Mouse (Mus musculus): ENCODE results near the gene Sema3a. TPM values are rescaled to one million over a fixed set of nuclear protein-coding genes. Genes with fewer than 3 reads are reported as not detected.

Sema3a gene
- total RNA-seq, 4 experiments from 2014 or later, result 0.44 to 1.4 (median 0.79) TPM

- DNase-seq, result no peak
Observed at GRCm38 (mm10) chr5:13320138-13320537, 194.9 kb downstream of the Sema3a start.

DNA sequence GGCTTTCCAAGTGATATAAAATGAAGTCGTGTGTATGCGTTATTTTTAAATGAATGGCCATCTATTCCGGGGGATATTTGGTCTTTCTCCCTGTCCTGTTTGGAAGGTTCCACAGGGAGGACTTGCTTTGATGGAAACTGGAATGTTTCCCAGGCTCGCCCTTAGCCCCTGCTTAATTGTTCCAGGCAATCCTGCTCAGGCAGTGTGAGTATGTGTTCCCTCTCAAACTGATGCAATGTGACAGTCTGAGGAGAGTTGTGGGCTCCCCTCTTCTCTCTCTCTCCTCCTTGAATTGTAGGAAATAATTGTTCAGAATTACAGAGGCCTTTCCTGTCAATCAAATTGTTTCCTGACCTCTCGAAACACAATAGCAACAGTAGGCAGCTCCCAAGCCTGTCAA, 202.1 kb downstream of the Sema3a start:
- DNase-seq, result no peak

DNA sequence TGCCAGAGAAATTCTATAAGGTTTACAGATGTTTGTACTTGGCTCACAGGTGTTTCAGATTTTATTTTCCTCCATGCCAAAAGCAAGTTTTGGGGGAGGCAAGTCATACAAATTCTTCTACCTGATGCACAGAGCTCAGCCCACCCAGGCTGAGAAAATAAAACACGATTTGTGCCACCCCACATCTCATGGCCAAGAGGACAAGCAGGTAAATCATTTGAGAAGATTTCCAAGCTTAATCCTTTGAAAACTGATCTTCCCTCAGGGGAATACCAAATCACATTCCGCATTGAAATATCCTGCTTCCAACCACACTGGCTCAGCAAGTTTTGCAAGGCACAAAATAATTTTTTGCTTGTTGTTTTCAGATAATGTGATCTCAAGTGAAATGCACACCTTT, 206.2 kb downstream of the Sema3a start:
- no peak for DNase-seq

- DNase-seq, result no peak
Observed at GRCm38 (mm10) chr5:13337665-13338064, 212.5 kb downstream of the Sema3a start.

DNA sequence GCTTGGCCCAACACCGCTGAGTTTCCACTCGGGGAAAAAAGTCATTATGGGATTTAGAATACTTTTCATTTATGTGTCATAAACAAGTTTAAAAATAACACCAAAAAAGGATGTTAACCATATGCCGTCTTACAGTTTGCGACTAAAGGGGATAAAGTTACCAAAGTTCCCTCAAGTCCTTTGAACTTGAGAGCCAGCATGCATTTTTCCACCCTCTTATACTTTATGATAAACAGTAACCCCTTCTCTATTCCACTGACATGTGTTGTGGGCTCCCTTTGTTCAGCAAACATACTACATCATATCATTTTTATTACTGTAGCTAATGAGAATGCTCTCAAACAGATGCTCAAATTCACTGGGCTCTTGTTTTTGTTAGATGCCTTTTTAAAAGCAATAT, 221.9 kb downstream of the Sema3a start:
- no peak for DNase-seq

- no peak for DNase-seq
Observed at GRCm38 (mm10) chr5:13351611-13352010, 226.4 kb downstream of the Sema3a start.

GRCm38 (mm10) chr5:13352995-13353394, 227.8 kb downstream of the Sema3a start:
- no peak for DNase-seq

GRCm38 (mm10) chr5:13353539-13353938, 228.3 kb downstream of the Sema3a start:
- no peak for DNase-seq

- no peak for DNase-seq
Observed at GRCm38 (mm10) chr5:13354913-13355312, 229.7 kb downstream of the Sema3a start.

- DNase-seq, result no peak
Observed at GRCm38 (mm10) chr5:13358770-13359169, 233.6 kb downstream of the Sema3a start.

DNA sequence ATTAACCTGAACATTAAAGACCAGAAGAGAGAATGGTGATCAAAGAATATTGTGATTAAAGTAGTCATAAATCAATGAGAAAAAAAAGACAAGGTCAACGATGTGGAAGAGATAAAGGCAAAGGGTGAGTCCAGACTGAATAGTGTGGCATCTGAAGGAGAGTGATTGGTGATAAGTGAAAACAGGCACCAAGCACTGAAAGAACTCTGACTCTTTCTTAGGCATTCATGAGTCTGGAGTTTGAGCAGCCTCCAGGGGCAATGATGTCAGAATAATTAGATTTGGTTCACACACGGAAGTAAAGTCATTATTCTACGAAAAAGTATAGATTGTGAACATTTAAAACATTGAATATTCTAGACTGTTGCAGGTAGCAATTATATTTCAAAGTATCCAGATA, 235.5 kb downstream of the Sema3a start:
- no peak for DNase-seq

- DNase-seq, result no peak
Observed at GRCm38 (mm10) chr5:13365108-13365507, 239.9 kb downstream of the Sema3a start.

GRCm38 (mm10) chr5:13379223-13379622, 254.0 kb downstream of the Sema3a start:
- DNase-seq, result no peak

- no peak for DNase-seq
Observed at GRCm38 (mm10) chr5:13384047-13384446, 258.8 kb downstream of the Sema3a start.

DNA sequence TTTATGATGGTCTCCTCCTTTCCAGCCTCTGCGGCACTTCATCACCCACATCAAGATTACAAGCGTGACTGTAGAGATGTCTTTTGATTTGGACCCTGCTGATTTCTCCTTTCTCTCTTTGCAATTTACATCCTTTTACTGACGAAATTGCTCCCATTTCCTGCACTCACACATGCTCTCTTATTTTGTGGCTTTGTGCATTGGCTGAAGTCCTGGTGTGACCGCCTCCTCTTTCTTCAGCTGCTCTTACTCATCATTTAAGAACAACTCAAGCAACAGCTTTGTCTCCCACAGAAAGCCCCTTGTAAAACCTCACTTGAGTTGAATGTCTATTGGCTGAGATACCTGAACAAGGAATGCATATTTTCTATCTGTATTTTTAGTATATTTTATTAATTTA, 259.5 kb downstream of the Sema3a start:
- DNase-seq, result no peak

DNA sequence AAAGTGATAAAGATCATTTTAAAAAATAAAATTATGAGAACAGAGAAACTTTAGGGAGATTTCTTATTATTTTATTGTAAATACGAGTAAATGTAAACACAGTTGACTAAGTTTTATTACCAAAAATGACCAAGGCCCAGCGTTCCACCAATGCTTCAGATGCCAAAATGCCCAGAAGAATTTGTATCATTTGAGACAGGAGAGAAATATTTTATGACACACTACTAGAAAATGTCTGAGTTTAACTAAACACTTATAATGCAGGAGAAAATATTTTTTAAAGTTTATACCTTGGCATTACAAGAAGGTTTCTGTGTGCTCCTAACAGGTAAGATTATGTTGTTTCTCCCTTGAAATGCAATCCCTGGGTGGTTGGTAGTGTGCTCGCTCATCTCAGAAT, 261.4 kb downstream of the Sema3a start:
- DNase-seq, result no peak

DNA sequence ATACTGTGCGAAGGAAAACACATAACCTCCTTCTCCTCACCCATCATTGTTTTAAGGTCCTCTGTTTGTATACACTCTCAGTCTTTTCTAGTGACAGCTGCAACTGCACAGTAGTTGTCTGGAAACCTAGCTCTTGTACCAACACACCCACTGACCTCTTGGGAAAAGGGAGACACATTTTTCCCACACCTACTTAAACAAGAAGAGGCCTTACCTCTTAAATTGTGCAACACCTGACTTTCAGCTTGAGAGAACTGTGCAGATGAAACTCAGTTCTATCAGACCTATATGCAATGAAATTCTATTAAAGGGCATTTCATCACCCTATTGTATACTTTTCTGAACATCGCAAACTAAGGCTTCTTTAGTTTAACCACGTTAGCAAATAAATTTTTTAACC, 262.5 kb downstream of the Sema3a start:
- DNase-seq, result no peak

DNA sequence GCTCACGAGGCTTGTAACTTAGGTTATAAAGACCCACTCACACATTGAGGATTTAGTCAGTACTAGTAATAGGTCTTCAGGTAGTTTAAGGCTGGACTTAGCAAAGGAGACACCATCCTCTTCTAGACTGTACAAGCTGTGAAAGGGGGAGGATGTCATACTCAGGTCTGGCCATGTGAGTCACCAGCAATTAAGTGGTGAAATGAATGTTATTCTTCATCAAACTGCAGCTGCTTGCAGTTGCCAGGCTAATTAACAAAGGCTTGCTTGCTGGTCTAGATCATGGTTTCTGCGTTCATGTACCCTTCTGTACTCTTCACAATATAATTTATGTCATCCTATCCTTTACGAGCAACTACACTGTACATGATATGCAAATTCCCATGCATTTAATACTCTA, 264.8 kb downstream of the Sema3a start:
- DNase-seq, result no peak

DNA sequence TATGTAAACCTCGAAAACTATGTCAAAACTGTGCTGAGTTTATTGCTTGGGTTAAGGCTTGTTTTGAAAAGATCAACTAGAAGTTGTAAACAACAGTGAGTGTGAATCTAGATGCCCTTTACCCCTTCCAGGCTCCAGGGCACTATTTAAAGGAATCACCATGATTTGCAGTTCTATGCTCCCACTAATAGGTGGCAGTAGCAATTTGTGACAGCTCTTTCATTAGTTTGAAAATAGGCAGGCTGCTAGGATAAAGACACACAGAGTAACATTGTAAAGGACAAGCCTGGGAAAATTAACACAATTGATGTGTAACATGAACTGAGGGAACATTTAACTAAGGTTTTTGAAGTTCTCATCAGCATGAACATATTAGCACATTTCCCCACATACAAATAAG, 280.2 kb downstream of the Sema3a start:
- no peak for DNase-seq

GRCm38 (mm10) chr5:13406131-13406530, 280.9 kb downstream of the Sema3a start:
- no peak for DNase-seq

DNA sequence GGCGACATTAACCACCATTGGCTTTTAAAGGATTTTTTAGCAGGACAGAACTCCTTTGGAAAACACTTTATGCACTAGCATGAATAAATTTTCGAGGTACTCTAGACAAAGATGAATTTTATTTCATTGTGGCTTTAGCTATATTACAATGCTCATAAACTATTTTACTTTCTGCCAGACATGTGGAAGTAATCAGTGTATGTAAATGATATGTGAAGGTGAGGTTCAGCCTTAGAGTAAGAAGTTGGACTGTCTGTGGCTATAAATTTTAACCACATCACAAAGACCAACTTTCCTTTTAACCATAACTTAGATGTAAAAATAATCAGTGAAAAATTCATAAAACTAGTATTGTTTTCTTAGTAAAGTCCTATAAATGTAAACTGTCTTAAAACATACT, 286.7 kb downstream of the Sema3a start:
- DNase-seq, result no peak

DNA sequence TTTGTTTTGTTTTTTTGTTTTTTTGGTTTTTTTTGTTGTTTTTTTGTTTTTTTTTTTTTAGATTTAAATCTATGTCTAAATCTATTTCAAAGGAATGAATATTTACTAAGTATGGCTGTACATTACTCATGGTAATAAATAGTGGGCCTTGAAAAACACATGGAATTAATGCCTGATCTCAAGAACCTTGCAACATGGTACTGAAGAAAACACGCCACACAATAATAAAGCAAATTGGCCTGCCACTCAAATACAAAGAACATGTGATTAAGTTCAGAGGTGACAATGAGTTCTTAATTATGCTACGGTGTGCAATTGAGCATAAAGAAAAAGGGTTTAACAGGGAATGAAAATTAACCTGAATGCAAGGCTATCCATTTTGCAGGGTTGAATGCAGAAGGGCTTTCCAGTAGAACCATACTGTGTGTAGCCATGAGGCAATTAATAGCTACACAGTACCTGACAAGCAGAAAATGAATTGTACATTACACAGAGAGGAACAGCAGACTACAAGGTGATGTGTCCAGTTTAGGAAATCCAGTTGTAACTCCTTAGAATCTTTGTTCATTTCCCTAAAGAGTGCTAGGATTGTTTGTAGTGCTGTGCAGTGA, 288.8 kb downstream of the Sema3a start:
- no peak for DNase-seq

DNA sequence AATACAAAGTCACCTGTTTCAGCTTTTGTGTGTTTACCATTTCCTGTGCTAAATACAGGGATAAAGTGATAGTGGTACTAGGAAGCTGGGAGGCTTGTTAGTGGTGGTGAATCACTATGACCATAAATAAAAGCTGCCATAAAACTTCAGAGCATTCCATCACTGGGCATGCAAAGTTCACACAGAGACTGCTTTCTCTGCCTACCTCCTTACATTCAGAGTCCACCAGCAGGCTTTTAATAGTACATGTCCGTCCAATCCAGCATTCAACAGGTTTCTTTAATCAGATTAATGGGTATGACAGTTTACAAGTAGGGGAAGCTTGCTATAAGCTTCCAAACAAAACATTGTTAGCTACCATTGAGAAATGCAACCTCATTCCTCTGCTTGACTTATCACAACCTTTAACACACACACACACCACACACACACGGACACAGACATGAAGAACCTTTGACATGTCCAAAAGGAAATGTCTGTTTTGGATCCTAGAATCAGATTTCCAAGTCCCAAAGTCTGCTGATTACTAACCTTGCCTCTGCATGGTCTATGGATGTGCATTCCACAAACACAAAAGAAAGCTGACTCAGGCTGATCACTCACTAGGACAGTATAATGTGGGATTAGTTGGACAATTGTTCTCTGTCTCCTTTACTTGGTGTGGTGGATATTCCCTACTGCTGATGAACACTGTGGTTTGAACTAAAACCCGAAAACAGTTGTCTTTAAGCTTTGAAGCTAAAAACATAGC, 291.9 kb downstream of the Sema3a start:
- DNase-seq, result no peak

GRCm38 (mm10) chr5:13421276-13421925, 296.2 kb downstream of the Sema3a start:
- no peak for DNase-seq

Data from adrenal gland, adult 8-10 months (tissue).